Mouse (Mus musculus) CH12.LX (cell line): ENCODE results near the gene Plcd1.

ENCODE experiments used
- CTCF ChIP-seq, 2 experiments: IDR thresholded peaks in 1 of 2; conservative IDR thresholded peaks in 1 of 2; 2 replicates each; pipeline ENCODE4 v1.5.1; 2011 to 2012; ENCODE audit warnings: low read depth in 2 of 2, low read length in 2 of 2, improper control_type of control experiment in 1 of 2, inconsistent platforms in 1 of 2, mild to moderate bottlenecking in 1 of 2, moderate library complexity in 1 of 2
- E2F4 ChIP-seq: IDR thresholded peaks from 2 replicates; pipeline ENCODE4 v1.6.1; 2011; ENCODE audit warnings: low read depth, low read length, improper control_type of control experiment; ENCODE audit not compliant: insufficient replicate concordance
- HCFC1 ChIP-seq: IDR thresholded peaks from 2 replicates; pipeline ENCODE4 v1.6.1; 2012; ENCODE audit warnings: low read depth, mild to moderate bottlenecking, inconsistent platforms, low read length, improper control_type of control experiment
- MAX ChIP-seq: IDR thresholded peaks from 2 replicates; pipeline ENCODE4 v1.6.1; 2011; ENCODE audit warnings: low read length, improper control_type of control experiment
- RAD21 ChIP-seq: IDR thresholded peaks from 2 replicates; pipeline ENCODE4 v1.6.1; 2011; ENCODE audit warnings: low read depth, mild to moderate bottlenecking, low read length, improper control_type of control experiment, moderate library complexity
- ZNF384 ChIP-seq: IDR thresholded peaks from 2 replicates; pipeline ENCODE4 v1.6.1; 2012; ENCODE audit warnings: low read depth, low read length, improper control_type of control experiment, inconsistent platforms

- no peak for TF ChIP-seq ZNF384
- no peak for TF ChIP-seq MAX
- no peak for TF ChIP-seq RAD21
- TF ChIP-seq HCFC1 = no peak
- TF ChIP-seq E2F4 = no peak
- no peak for TF ChIP-seq CTCF (conservative IDR thresholded peaks at IDR 0.05 in 1 of 2, IDR thresholded peaks at IDR 0.05 in 1 of 2; ENCODE audit: low read depth in 2 of 2, low read length in 2 of 2)
These were observed 10.5 kb downstream of the Plcd1 start for GRCm38 (mm10) chr9:119082656-119083430.
